Mouse (Mus musculus) layer of hippocampus, adult 11-12 months (tissue): ENCODE data around the gene Krtap1-5.

Source experiments
- DNase-seq: peaks from one replicate; pipeline ENCODE4 v3.0.0; 2022; ENCODE audit warnings: low spot score

Gene Krtap1-5

DNA sequence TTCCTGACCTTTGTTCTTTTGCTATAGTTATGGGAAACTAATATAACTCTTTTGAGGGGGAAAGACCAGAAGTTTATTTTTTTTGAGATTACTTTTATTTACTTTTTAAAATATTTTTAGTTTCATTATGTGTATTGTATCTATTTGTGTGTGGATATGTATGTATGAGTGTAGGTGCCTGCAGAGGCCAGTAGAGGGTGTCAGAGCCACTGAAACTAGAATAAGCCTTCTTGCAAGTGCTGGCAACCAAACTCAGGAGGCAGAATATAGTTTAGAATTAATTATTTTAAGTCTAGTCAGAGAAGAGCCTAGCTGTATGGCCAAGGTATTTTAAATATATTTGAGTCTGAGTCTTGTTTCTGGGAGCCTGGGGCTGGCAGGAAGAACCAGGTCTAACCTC lies 32.9 kb downstream of the Krtap1-5 start:
- DNase-seq = no peak

DNA sequence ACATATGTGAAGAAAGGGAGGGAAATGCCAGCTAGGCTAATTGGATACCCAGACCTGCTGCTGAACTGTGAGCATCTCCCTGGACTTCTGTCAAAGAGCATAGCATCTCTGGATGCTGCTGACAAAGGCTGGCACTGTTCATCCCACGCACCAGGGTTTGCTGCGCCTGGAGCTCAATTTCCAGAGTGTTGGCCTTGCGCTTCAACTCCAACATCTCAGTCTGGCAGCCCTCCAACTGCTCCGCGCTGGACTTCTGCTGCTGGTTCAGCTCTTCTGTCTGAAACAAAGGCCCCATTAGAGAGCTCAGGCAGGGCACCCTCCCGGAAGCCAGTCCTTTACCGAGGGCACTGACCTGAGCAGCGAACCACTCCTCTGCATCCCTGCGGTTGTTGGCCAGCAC lies 41.1 kb downstream of the Krtap1-5 start:
- peak; percentile 67 for DNase-seq
